Mouse (Mus musculus): ENCODE results near the gene Tmcc1. TPM values are rescaled to one million over a fixed set of nuclear protein-coding genes. Genes with fewer than 3 reads are reported as not detected.
"Not testable (repeated sequence)": the region's sequence is repeated elsewhere in the genome, so short reads cannot be mapped to it uniquely, and the experiment has no call there.

The Tmcc1 gene
- polyA plus RNA-seq, 1 experiment, result 17.6 TPM

DNA sequence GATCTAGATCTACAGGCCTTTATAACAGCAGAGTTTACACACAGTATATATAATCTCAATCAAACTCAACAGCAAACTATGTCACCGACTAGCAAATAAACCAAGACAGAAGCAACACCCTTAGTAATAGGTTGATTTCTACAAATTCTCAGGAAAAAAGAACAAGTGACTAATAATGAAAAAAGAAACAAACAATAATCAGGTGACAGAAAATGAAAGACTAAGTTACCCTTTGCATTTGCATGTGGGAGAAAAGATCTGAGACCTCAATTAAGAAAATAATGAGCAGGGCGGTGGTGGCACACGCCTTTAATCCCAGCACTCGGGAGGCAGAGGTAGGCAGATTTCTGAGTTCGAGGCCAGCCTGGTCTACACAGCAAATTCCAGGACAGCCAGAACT is 9.8 kb downstream of the Tmcc1 start:
- Histone ChIP-seq H3ac (ENCODE audit: control insufficient read depth, insufficient read length) (no peak overlapping the region), H3K79me2 (ENCODE audit: control insufficient read depth, insufficient read depth) (peaks cover 57% of the 10 kb centered on the region), H3K27me3 (ENCODE audit: control insufficient read depth, insufficient read depth, insufficient read length) (no peaks in the 10 kb centered on the region), H3K4me3 (no peak overlapping the region), H3K36me3 (ENCODE audit: control insufficient read depth, insufficient read depth) (peaks cover 3% of the 10 kb centered on the region), H3K4me2 (ENCODE audit: low read depth) (no peak overlapping the region)
- TF ChIP-seq SRF (IDR thresholded peaks at IDR 0.05; ENCODE audit: control insufficient read depth, insufficient read length, low read depth) (no peak), POLR2A (IDR thresholded peaks at IDR 0.05; ENCODE audit: insufficient read length, low read depth) (no peak), MYOD1 (IDR thresholded peaks at IDR 0.05; ENCODE audit: control insufficient read depth in 1 of 3, insufficient read length in 2 of 3, low read depth in 2 of 3) (no peak), TCF3 (IDR thresholded peaks at IDR 0.05; ENCODE audit: insufficient read length, low read depth) (no peak), TCF12 (IDR thresholded peaks at IDR 0.05; ENCODE audit: insufficient read depth, poor library complexity, severe bottlenecking) (no peak), REST (IDR thresholded peaks at IDR 0.05; ENCODE audit: insufficient read depth, insufficient read length) (no peak), MAX (IDR thresholded peaks at IDR 0.05; ENCODE audit: low read depth) (no peak), POLR2AphosphoS2 (IDR thresholded peaks at IDR 0.05; ENCODE audit: insufficient read length, low read depth) (no peak), E2F4 (IDR thresholded peaks at IDR 0.05; ENCODE audit: insufficient read depth) (no peak), USF1 (IDR thresholded peaks at IDR 0.05; ENCODE audit: low read depth) (no peak), MYOG (IDR thresholded peaks at IDR 0.05; ENCODE audit: control insufficient read depth in 1 of 3, insufficient read depth in 1 of 3, insufficient read length in 2 of 3, low read depth in 2 of 3) (no peak)

DNA sequence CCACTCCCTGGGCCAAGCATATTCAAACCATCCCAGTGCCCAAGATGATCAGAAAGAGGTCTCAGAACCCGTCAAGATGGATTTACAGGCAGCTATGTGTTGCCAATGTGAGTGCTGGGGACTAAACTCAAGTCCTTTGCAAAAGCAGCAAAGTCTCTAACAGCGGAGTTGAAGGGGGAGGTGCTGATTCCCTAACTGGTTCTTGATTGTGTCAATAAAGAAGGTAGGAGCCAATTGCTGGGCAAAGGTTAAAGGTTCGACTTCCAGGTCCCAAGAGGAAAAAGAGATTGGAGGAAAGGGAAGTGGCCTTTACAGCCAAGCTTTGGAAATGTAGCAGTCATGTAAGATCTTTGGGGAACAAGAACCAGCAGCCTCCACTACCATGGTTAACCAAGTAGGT is 12.6 kb downstream of the Tmcc1 start:
- Histone ChIP-seq H3K4me3 (no peak overlapping the region), H3K4me2 (ENCODE audit: low read depth) (no peak overlapping the region)

GRCm38 (mm10) chr6:116178376-116178775 is 14.9 kb downstream of the Tmcc1 start:
- peaks cover 4% of the 10 kb centered on the region for H3K36me3 ChIP-seq (ENCODE audit: control insufficient read depth, insufficient read depth)
- H3K27me3 ChIP-seq (ENCODE audit: control insufficient read depth, insufficient read depth, insufficient read length), result no peaks in the 10 kb centered on the region
- H3K79me2 ChIP-seq (ENCODE audit: control insufficient read depth, insufficient read depth), result peaks cover 33% of the 10 kb centered on the region
- no peak overlapping the region for H3ac ChIP-seq (ENCODE audit: control insufficient read depth, insufficient read length)
- H3K4me3 ChIP-seq, result no peak overlapping the region
- no peak overlapping the region for H3K4me2 ChIP-seq (ENCODE audit: low read depth)
- TF ChIP-seq MYOD1 (IDR thresholded peaks at IDR 0.05; ENCODE audit: control insufficient read depth in 1 of 3, insufficient read length in 2 of 3, low read depth in 2 of 3) (no peak), REST (IDR thresholded peaks at IDR 0.05; ENCODE audit: insufficient read depth, insufficient read length) (no peak), MYOG (IDR thresholded peaks at IDR 0.05; ENCODE audit: control insufficient read depth in 1 of 3, insufficient read depth in 1 of 3, insufficient read length in 2 of 3, low read depth in 2 of 3) (no peak), SRF (IDR thresholded peaks at IDR 0.05; ENCODE audit: control insufficient read depth, insufficient read length, low read depth) (no peak), TCF12 (IDR thresholded peaks at IDR 0.05; ENCODE audit: insufficient read depth, poor library complexity, severe bottlenecking) (no peak), USF1 (IDR thresholded peaks at IDR 0.05; ENCODE audit: low read depth) (no peak), POLR2AphosphoS2 (IDR thresholded peaks at IDR 0.05; ENCODE audit: insufficient read length, low read depth) (no peak), MAX (IDR thresholded peaks at IDR 0.05; ENCODE audit: low read depth) (no peak), POLR2A (IDR thresholded peaks at IDR 0.05; ENCODE audit: insufficient read length, low read depth) (no peak), TCF3 (IDR thresholded peaks at IDR 0.05; ENCODE audit: insufficient read length, low read depth) (no peak), CEBPB (IDR thresholded peaks at IDR 0.05; ENCODE audit: insufficient read depth, poor library complexity, severe bottlenecking) (no peak), E2F4 (IDR thresholded peaks at IDR 0.05; ENCODE audit: insufficient read depth) (no peak)

More for the DNA sequence above, 12.6 kb downstream of the Tmcc1 start:
- Histone ChIP-seq H3K79me2 (ENCODE audit: control insufficient read depth, insufficient read depth) (peaks cover 43% of the 10 kb centered on the region), H3K36me3 (ENCODE audit: control insufficient read depth, insufficient read depth) (peaks cover 4% of the 10 kb centered on the region), H3K27me3 (ENCODE audit: control insufficient read depth, insufficient read depth, insufficient read length) (no peaks in the 10 kb centered on the region), H3ac (ENCODE audit: control insufficient read depth, insufficient read length) (no peak overlapping the region)
- no peak for TF ChIP-seq POLR2A (IDR thresholded peaks at IDR 0.05; ENCODE audit: insufficient read length, low read depth)
- TF ChIP-seq MYOD1 (IDR thresholded peaks at IDR 0.05; ENCODE audit: control insufficient read depth in 1 of 3, insufficient read length in 2 of 3, low read depth in 2 of 3), result no peak
- TF ChIP-seq TCF3 (IDR thresholded peaks at IDR 0.05; ENCODE audit: insufficient read length, low read depth), result no peak
- TF ChIP-seq REST (IDR thresholded peaks at IDR 0.05; ENCODE audit: insufficient read depth, insufficient read length), result no peak
- TF ChIP-seq POLR2AphosphoS2 (IDR thresholded peaks at IDR 0.05; ENCODE audit: insufficient read length, low read depth), result no peak
- no peak for TF ChIP-seq CEBPB (IDR thresholded peaks at IDR 0.05; ENCODE audit: insufficient read depth, poor library complexity, severe bottlenecking)

- H3ac ChIP-seq (ENCODE audit: control insufficient read depth, insufficient read length); H3K4me2 ChIP-seq (ENCODE audit: low read depth); H3K36me3 ChIP-seq (ENCODE audit: control insufficient read depth, insufficient read depth); H3K4me3 ChIP-seq; H3K27me3 ChIP-seq (ENCODE audit: control insufficient read depth, insufficient read depth, insufficient read length): not testable (repeated sequence)
- peaks cover 30% of the 10 kb centered on the region for H3K79me2 ChIP-seq (ENCODE audit: control insufficient read depth, insufficient read depth)
Observed at GRCm38 (mm10) chr6:116173511-116174099, 19.7 kb downstream of the Tmcc1 start.

GRCm38 (mm10) chr6:116166383-116166782 is 26.9 kb downstream of the Tmcc1 start:
- Histone ChIP-seq H3K4me2 (ENCODE audit: low read depth) (no peak overlapping the region), H3K27me3 (ENCODE audit: control insufficient read depth, insufficient read depth, insufficient read length) (no peaks in the 10 kb centered on the region), H3K4me3 (no peak overlapping the region), H3K79me2 (ENCODE audit: control insufficient read depth, insufficient read depth) (peaks cover 22% of the 10 kb centered on the region), H3K36me3 (ENCODE audit: control insufficient read depth, insufficient read depth) (peaks cover 9% of the 10 kb centered on the region), H3ac (ENCODE audit: control insufficient read depth, insufficient read length) (no peak overlapping the region)
- TF ChIP-seq MYOD1 (IDR thresholded peaks at IDR 0.05; ENCODE audit: control insufficient read depth in 1 of 3, insufficient read length in 2 of 3, low read depth in 2 of 3), result no peak
- no peak for TF ChIP-seq MAX (IDR thresholded peaks at IDR 0.05; ENCODE audit: low read depth)
- no peak for TF ChIP-seq POLR2A (IDR thresholded peaks at IDR 0.05; ENCODE audit: insufficient read length, low read depth)
- TF ChIP-seq MYOG (IDR thresholded peaks at IDR 0.05; ENCODE audit: control insufficient read depth in 1 of 3, insufficient read depth in 1 of 3, insufficient read length in 2 of 3, low read depth in 2 of 3), result no peak
- no peak for TF ChIP-seq USF1 (IDR thresholded peaks at IDR 0.05; ENCODE audit: low read depth)
- TF ChIP-seq SRF (IDR thresholded peaks at IDR 0.05; ENCODE audit: control insufficient read depth, insufficient read length, low read depth), result no peak
- TF ChIP-seq TCF3 (IDR thresholded peaks at IDR 0.05; ENCODE audit: insufficient read length, low read depth), result no peak
- TF ChIP-seq TCF12 (IDR thresholded peaks at IDR 0.05; ENCODE audit: insufficient read depth, poor library complexity, severe bottlenecking), result no peak
- TF ChIP-seq CEBPB (IDR thresholded peaks at IDR 0.05; ENCODE audit: insufficient read depth, poor library complexity, severe bottlenecking), result no peak
- TF ChIP-seq POLR2AphosphoS2 (IDR thresholded peaks at IDR 0.05; ENCODE audit: insufficient read length, low read depth), result no peak
- TF ChIP-seq E2F4 (IDR thresholded peaks at IDR 0.05; ENCODE audit: insufficient read depth), result no peak
- TF ChIP-seq REST (IDR thresholded peaks at IDR 0.05; ENCODE audit: insufficient read depth, insufficient read length), result no peak
